Mouse (Mus musculus): Measurements from ENCODE around the gene Raver1. TPM values are rescaled to one million over a fixed set of nuclear protein-coding genes. Genes with fewer than 3 reads are reported as not detected.

The Raver1 gene
- polyA plus RNA-seq, 1 experiment: 26.1 TPM

- Histone ChIP-seq H3K4me3 (ENCODE audit: insufficient read depth, low read length) (no peak overlapping the region), H3K4me1 (ENCODE audit: control insufficient read depth, insufficient read depth, low read length) (peaks cover 1% of the 10 kb centered on the region; the same call in 1 of the 2 replicates), H3K27ac (ENCODE audit: insufficient read depth, low read length) (no peak overlapping the region)
- no peak for TF ChIP-seq POLR2A (IDR thresholded peaks at IDR 0.05; ENCODE audit: extremely low read depth, insufficient read depth, low read length)
- TF ChIP-seq CTCF (IDR thresholded peaks at IDR 0.05; ENCODE audit: extremely low read depth, insufficient read depth, low read length): no peak
These were observed 63.2 kb downstream of the Raver1 start for GRCm38 (mm10) chr9:21028560-21029110.

GRCm38 (mm10) chr9:21027774-21028290, 64.0 kb downstream of the Raver1 start:
- peaks cover 1% of the 10 kb centered on the region; the same call in 1 of the 2 replicates for H3K4me1 ChIP-seq (ENCODE audit: control insufficient read depth, insufficient read depth, low read length)
- TF ChIP-seq POLR2A (IDR thresholded peaks at IDR 0.05; ENCODE audit: extremely low read depth, insufficient read depth, low read length) (no peak), CTCF (IDR thresholded peaks at IDR 0.05; ENCODE audit: extremely low read depth, insufficient read depth, low read length) (no peak)
- H3K4me3 ChIP-seq (ENCODE audit: insufficient read depth, low read length): no peak overlapping the region
- no peak overlapping the region for H3K27ac ChIP-seq (ENCODE audit: insufficient read depth, low read length)

- no peak overlapping the region for H3K27ac ChIP-seq (ENCODE audit: insufficient read depth, low read length)
- TF ChIP-seq POLR2A (IDR thresholded peaks at IDR 0.05; ENCODE audit: extremely low read depth, insufficient read depth, low read length): no peak
- no peak for TF ChIP-seq CTCF (IDR thresholded peaks at IDR 0.05; ENCODE audit: extremely low read depth, insufficient read depth, low read length)
- no peak overlapping the region for H3K4me3 ChIP-seq (ENCODE audit: insufficient read depth, low read length)
- peaks cover 1% of the 10 kb centered on the region; the same call in 1 of the 2 replicates for H3K4me1 ChIP-seq (ENCODE audit: control insufficient read depth, insufficient read depth, low read length)
These were observed 65.0 kb downstream of the Raver1 start for GRCm38 (mm10) chr9:21026849-21027248.

GRCm38 (mm10) chr9:21025258-21025810, 66.5 kb downstream of the Raver1 start:
- Histone ChIP-seq H3K27ac (ENCODE audit: insufficient read depth, low read length) (no peak overlapping the region), H3K4me1 (ENCODE audit: control insufficient read depth, insufficient read depth, low read length) (no peaks in the 10 kb centered on the region), H3K4me3 (ENCODE audit: insufficient read depth, low read length) (no peak overlapping the region)
- TF ChIP-seq POLR2A (IDR thresholded peaks at IDR 0.05; ENCODE audit: extremely low read depth, insufficient read depth, low read length): no peak
- no peak for TF ChIP-seq CTCF (IDR thresholded peaks at IDR 0.05; ENCODE audit: extremely low read depth, insufficient read depth, low read length)

Other genes starting within 250 kb of the Raver1 start
- gene A230050P20Rik, start 223.4 kb downstream of the Raver1 start, polyA plus RNA-seq (2012; rRNA removed): 237 and 256 TPM in 2 replicates
- 12.6 and 14.5 TPM in 2 replicates for gene Angptl6, start 212.3 kb downstream of the Raver1 start, polyA plus RNA-seq (2012; rRNA removed)
- 41.7 and 43.4 TPM in 2 replicates for gene Ppan, start 203.8 kb downstream of the Raver1 start, polyA plus RNA-seq (2012; rRNA removed)
- gene Eif3g, start 193.4 kb downstream of the Raver1 start, polyA plus RNA-seq (2012; rRNA removed): 114 and 115 TPM in 2 replicates
- 31.7 and 31.9 TPM in 2 replicates for gene Dnmt1, start 132.1 kb downstream of the Raver1 start, polyA plus RNA-seq (2012; rRNA removed)
- gene S1pr2, start 115.2 kb downstream of the Raver1 start, polyA plus RNA-seq (2012; rRNA removed): 1.4 and 1.5 TPM in 2 replicates
- gene Mrpl4, start 89.3 kb downstream of the Raver1 start, polyA plus RNA-seq (2012; rRNA removed): 108 and 109 TPM in 2 replicates
- gene Icam1, start 76.0 kb downstream of the Raver1 start, polyA plus RNA-seq (2012; rRNA removed): 2.8 and 3.6 TPM in 2 replicates
- gene Icam4, start 62.6 kb downstream of the Raver1 start, polyA plus RNA-seq (2012; rRNA removed): 1.7 and 2.3 TPM in 2 replicates
- 176 and 200 TPM in 2 replicates for gene Icam5, start 59.9 kb downstream of the Raver1 start, polyA plus RNA-seq (2012; rRNA removed)
- gene Zglp1, start 24.9 kb downstream of the Raver1 start, polyA plus RNA-seq (2012; rRNA removed): 1.8 and 2.1 TPM in 2 replicates
- gene Gm49373, start 18.9 kb downstream of the Raver1 start, polyA plus RNA-seq (2012; rRNA removed): 2.4 and 2.7 TPM in 2 replicates
- gene Fdx1l, start 18.4 kb downstream of the Raver1 start, polyA plus RNA-seq (2012; rRNA removed): 157 and 160 TPM in 2 replicates
- 2.3 and 3.0 TPM in 2 replicates for gene Gm38431, start within 50 bp of the Raver1 start, polyA plus RNA-seq (2012; rRNA removed)
- 16.4 and 18.6 TPM in 2 replicates for gene Tyk2, start 39.2 kb upstream of the Raver1 start, polyA plus RNA-seq (2012; rRNA removed)
- gene Cdc37, start 58.0 kb upstream of the Raver1 start, polyA plus RNA-seq (2012; rRNA removed): 158 and 168 TPM in 2 replicates
- gene Pde4a, start 73.7 kb upstream of the Raver1 start, polyA plus RNA-seq (2012; rRNA removed): 77.0 and 80.1 TPM in 2 replicates
- 62.3 and 65.9 TPM in 2 replicates for gene Keap1, start 147.4 kb upstream of the Raver1 start, polyA plus RNA-seq (2012; rRNA removed)
- 20.8 and 24.3 TPM in 2 replicates for gene S1pr5, start 156.4 kb upstream of the Raver1 start, polyA plus RNA-seq (2012; rRNA removed)
- gene Atg4d, start 173.3 kb upstream of the Raver1 start, polyA plus RNA-seq (2012; rRNA removed): 40.3 and 42.7 TPM in 2 replicates
- 42.6 and 47.2 TPM in 2 replicates for gene Kri1, start 196.0 kb upstream of the Raver1 start, polyA plus RNA-seq (2012; rRNA removed)
- gene Cdkn2d, start 199.4 kb upstream of the Raver1 start, polyA plus RNA-seq (2012; rRNA removed): 74.1 and 76.9 TPM in 2 replicates
- 2.4 and 2.5 TPM in 2 replicates for gene Ap1m2, start 220.3 kb upstream of the Raver1 start, polyA plus RNA-seq (2012; rRNA removed)
- gene Slc44a2, start 228.7 kb upstream of the Raver1 start, polyA plus RNA-seq (2012; rRNA removed): 54.1 and 55.3 TPM in 2 replicates

All from cortical plate, adult 2 months (tissue).